ENCODE assay signal across 12 mouse cellular contexts in the genomic region with DNA sequence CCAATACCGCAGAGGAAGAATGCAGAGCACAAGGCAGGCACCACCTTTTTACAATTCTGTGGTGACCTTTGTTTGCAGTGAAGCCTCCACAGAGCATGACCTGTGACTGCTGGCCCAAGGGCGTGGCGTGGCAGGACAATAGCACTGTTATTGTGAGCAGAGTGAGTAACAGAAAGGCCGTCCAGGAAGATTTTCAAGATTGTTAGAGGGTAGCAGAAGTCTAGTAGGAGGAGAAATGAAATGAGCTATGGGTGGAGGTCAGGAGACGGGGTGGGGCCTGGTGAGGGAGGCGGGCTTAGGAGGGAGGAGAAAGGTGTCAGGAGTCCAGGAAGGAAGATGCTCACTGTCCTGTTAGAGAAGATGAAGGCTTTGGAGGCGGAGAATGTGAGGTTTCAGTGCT. TPM values are rescaled to one million over a fixed set of nuclear protein-coding genes. Genes with fewer than 3 reads are reported as not detected.
DNase-seq lines count a peak whose midpoint lies in the region; ATAC-seq and TF ChIP-seq lines count a peak whose summit lies in the region.
"Had no signal": no experiment of that assay in that cellular context is flagged by ENCODE, and none has a peak within 500 bp of the region (broad histone marks: within the 10 kb centered on the region; RNA-seq: fewer than 3 reads in every experiment).

No protein-coding gene starts in this region.

- H3K9me3 ChIP-seq in kidney, embryonic 16.5 days (ENCODE audit: low read length), result no peaks in the 10 kb centered on the region
- H3K9me3 ChIP-seq: midbrain, embryonic 12.5 days had no signal

- TF ChIP-seq CTCF in heart, adult 2 months (IDR thresholded peaks at IDR 0.05), result no peak

- TF ChIP-seq POLR2A in heart, adult 2 months (IDR thresholded peaks at IDR 0.05; ENCODE audit: insufficient read depth, low read depth, low read length), result no peak

- H3K79me2 ChIP-seq in heart, adult 2 months (replicated peaks; ENCODE audit: control insufficient read depth, insufficient read depth, low read length), result no peaks in the 10 kb centered on the region

- no peaks in the 10 kb centered on the region for H3K27me3 ChIP-seq in heart, adult 2 months (ENCODE audit: control insufficient read depth, insufficient read depth, low read length)
- no peaks in the 10 kb centered on the region for H3K27me3 ChIP-seq in kidney, embryonic 16.5 days (ENCODE audit: insufficient read depth, low read length)
- H3K27me3 ChIP-seq: midbrain, embryonic 12.5 days had no signal

- no peaks in the 10 kb centered on the region for H3K36me3 ChIP-seq in heart, adult 2 months (ENCODE audit: control insufficient read depth, insufficient read depth, low read length)
- no peaks in the 10 kb centered on the region for H3K36me3 ChIP-seq in kidney, embryonic 16.5 days (ENCODE audit: insufficient read depth, low read length)
- H3K36me3 ChIP-seq: G1E; midbrain, embryonic 12.5 days had no signal

- peak overlapping the region; percentile 49 for H3K27ac ChIP-seq in heart, adult 2 months
- H3K27ac ChIP-seq in kidney, embryonic 16.5 days (ENCODE audit: low read length), result peak overlapping the region; percentile 83
- H3K27ac ChIP-seq: midbrain, embryonic 12.5 days had no signal

- no peak overlapping the region for H3K4me3 ChIP-seq in heart, adult 2 months
- no peak overlapping the region for H3K4me3 ChIP-seq in kidney, embryonic 16.5 days (ENCODE audit: low read length)
- H3K4me3 ChIP-seq: midbrain, embryonic 12.5 days had no signal

- DNase-seq in heart, adult 2 months, result peak; percentile 40 to 51
- no peak for DNase-seq in heart, adult 8-10 months (ENCODE audit: low spot score)
- peak; percentile 69 for DNase-seq in MN1 (ENCODE audit: low spot score)
- peak; percentile 53 to 69 for DNase-seq in lung, postnatal 4 days
- no peak for DNase-seq in frontal cortex, postnatal 36 days (ENCODE audit: low spot score in 2 of 2)
- DNase-seq in adrenal gland, postnatal 10 days, result no peak
- no peak for DNase-seq in spleen, postnatal 10 days (ENCODE audit: low spot score in 2 of 2)
- DNase-seq: cerebellum, adult 11 months had no signal

- intact Hi-C loops in heart, adult 2 months (cut with DNase I), result loop anchor here (2.0 kb wide), 1 partner anchor 70 kb away; no protein-coding TSS in a partner anchor

- no peak overlapping the region for H3K9ac ChIP-seq in heart, adult 2 months (ENCODE audit: low read depth, low read length)
- H3K9ac ChIP-seq in kidney, embryonic 16.5 days (replicated peaks; ENCODE audit: low read length), result peak overlapping the region; percentile 49
- H3K9ac ChIP-seq: midbrain, embryonic 12.5 days had no signal

- TF ChIP-seq EP300 in heart, adult 2 months (IDR thresholded peaks at IDR 0.05; ENCODE audit: insufficient read depth, low read depth, low read length), result no peak

- WGBS in heart, adult 2 months, result 65% methylated on average over 7 of the region's 7 CpGs
- WGBS in kidney, embryonic 16.5 days, result 66% methylated on average over 7 of the region's 7 CpGs

- ATAC-seq in kidney, embryonic 16.5 days (ENCODE audit: low FRiP score, low TSS enrichment), result peak; percentile 17; the same call in 1 of the 2 replicates

- peaks cover 5% of the 10 kb centered on the region for H3K4me1 ChIP-seq in heart, adult 2 months (ENCODE audit: control insufficient read depth, insufficient read depth, low read length)
- H3K4me1 ChIP-seq in kidney, embryonic 16.5 days (ENCODE audit: insufficient read depth, low read length), result peaks cover 16% of the 10 kb centered on the region

- peak overlapping the region; percentile 38; the same call in 1 of the 2 replicates for H3K4me2 ChIP-seq in kidney, embryonic 16.5 days (replicated peaks; ENCODE audit: low read depth, low read length)
- H3K4me2 ChIP-seq: midbrain, embryonic 12.5 days had no signal

RNA-seq across cellular contexts. Expression of a gene that starts 12.5 kb away (rescaled TPM):
- not detected for total RNA-seq in heart, adult 2 months (2021)
- polyA plus RNA-seq in heart, adult 2 months (2012; rRNA removed), result 0.12 TPM in 1 of 2 replicates, not detected in the other
- total RNA-seq in heart, adult 8-10 months (2022), result not detected
- 0.29 TPM in 1 of 2 replicates, not detected in the other for polyA plus RNA-seq in kidney, embryonic 16.5 days (2015; fragmentation: Nextera tagmentation; extraction: Ambion mirVana)
- not detected for total RNA-seq in adrenal gland, postnatal 10 days (2021)
- total RNA-seq: G1E; heart, postnatal 10 days had no signal
- polyA plus RNA-seq: G1E; midbrain, embryonic 12.5 days had no signal

RNA-seq across cellular contexts. Expression of a gene that starts 39.6 kb away (rescaled TPM):
- total RNA-seq in heart, adult 2 months (2021), result 10 to 100 TPM; 33.5 to 49.0 TPM
- polyA plus RNA-seq in heart, adult 2 months (2012; rRNA removed), result 52.4 and 125 TPM in 2 replicates
- total RNA-seq in heart, adult 8-10 months (2022), result 10 to 100 TPM; 24.4 to 52.4 (median 41.1) TPM
- polyA plus RNA-seq in kidney, embryonic 16.5 days (2015; fragmentation: Nextera tagmentation; extraction: Ambion mirVana), result 56.3 and 67.2 TPM in 2 replicates
- total RNA-seq in adrenal gland, postnatal 10 days (2021), result 10 to 100 TPM; 89.8 to 92.9 TPM
- polyA plus RNA-seq: G1E had no signal

Comparison
In these comparisons a context has a peak if more than half of its experiments do, and no peak if none do; other contexts are left out.
1. DNase-seq: peak in heart, adult 2 months (2 of 2), MN1 (single experiment) and lung, postnatal 4 days (2 of 2); none in heart, adult 8-10 months (single experiment), frontal cortex, postnatal 36 days (0 of 2), adrenal gland, postnatal 10 days (single experiment) and spleen, postnatal 10 days (0 of 2).